Mouse (Mus musculus): ENCODE data around the gene Dyrk1a. TPM values are rescaled to one million over a fixed set of nuclear protein-coding genes. Genes with fewer than 3 reads are reported as not detected.

Gene Dyrk1a
- 7.7 and 8.0 TPM in 2 replicates for polyA plus RNA-seq (2015; fragmentation: Nextera tagmentation; extraction: Ambion mirVana)

DNA sequence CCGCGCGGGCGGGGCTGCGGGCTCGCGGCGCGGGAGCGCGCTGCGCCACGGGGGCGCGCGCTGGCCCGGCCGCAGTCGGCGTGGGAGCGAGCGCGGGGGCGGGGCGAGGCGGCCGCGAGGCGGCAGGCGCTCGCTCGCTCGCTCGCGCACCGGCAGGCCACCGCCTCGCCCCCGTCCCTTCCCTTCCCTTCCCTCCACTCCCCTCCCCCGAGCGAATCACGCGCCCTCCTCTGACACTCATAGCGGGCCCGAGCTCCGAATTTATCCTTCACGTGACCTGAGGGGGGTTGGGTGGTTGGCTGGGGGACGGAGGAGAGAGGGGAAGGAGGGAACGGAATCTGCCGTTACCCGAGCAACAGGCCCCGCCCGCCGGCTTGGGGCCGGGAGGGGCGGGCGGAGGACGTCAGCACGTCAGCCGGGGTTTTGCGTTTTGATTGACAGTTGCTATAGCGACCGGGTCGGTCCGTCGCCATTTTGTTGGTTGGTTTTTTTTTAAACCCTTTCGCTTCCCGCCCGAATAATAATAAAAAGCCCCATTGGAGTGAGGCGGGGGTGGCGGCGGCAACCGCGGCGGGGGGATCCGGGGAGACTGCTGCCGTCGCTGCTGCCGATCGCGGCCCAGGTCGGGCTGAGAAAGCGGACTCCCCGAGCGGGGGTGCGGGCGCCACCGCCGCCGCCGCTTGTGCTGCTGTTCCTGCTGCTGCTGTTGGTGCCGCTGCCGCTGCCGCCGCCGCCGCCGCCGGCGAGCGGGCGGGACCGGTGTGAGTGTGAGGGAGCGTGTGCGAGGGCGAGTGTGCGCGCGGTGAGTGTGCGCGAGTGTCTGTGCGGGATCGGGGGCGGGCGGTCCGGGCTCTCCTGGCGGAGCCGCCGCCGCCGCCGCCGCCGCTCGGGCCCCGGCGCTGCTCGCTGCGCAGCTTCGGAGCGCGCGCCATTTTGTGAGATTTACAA lies at the start of gene Dyrk1a:
Gene Dyrk1a, plus strand, starts transcription at position 782 of the 948 bp plus-strand sequence.
- H3K4me2 ChIP-seq (replicated peaks; ENCODE audit: low read depth, low read length): peak within 1 kb of the TSS; percentile 75
- H3K9ac ChIP-seq (replicated peaks; ENCODE audit: low read depth): peak within 1 kb of the TSS; percentile 98
- peak; percentile 94 for ATAC-seq
- WGBS: under 1% methylated on average over 70 of the region's 133 CpGs
- DNase-seq (ENCODE audit: low spot score): peak; percentile 99
- peaks cover 14% of the 10 kb centered on the region for H3K4me1 ChIP-seq (ENCODE audit: insufficient read depth, low read depth, low read length)
- no peaks in the 10 kb centered on the region for H3K27me3 ChIP-seq (replicated peaks; ENCODE audit: insufficient read depth, low read length)
- H3K27ac ChIP-seq (ENCODE audit: low read length): peak within 1 kb of the TSS; percentile 100
- no peaks in the 10 kb centered on the region for H3K36me3 ChIP-seq (ENCODE audit: insufficient read depth, low read length)
- TF ChIP-seq EP300 (IDR thresholded peaks at IDR 0.05) (peak; percentile 57), CTCF (IDR thresholded peaks at IDR 0.05) (no peak)
- no peaks in the 10 kb centered on the region for H3K9me3 ChIP-seq (ENCODE audit: low read length)
- peak within 1 kb of the TSS; percentile 98 for H3K4me3 ChIP-seq (ENCODE audit: low read depth, low read length)

DNA sequence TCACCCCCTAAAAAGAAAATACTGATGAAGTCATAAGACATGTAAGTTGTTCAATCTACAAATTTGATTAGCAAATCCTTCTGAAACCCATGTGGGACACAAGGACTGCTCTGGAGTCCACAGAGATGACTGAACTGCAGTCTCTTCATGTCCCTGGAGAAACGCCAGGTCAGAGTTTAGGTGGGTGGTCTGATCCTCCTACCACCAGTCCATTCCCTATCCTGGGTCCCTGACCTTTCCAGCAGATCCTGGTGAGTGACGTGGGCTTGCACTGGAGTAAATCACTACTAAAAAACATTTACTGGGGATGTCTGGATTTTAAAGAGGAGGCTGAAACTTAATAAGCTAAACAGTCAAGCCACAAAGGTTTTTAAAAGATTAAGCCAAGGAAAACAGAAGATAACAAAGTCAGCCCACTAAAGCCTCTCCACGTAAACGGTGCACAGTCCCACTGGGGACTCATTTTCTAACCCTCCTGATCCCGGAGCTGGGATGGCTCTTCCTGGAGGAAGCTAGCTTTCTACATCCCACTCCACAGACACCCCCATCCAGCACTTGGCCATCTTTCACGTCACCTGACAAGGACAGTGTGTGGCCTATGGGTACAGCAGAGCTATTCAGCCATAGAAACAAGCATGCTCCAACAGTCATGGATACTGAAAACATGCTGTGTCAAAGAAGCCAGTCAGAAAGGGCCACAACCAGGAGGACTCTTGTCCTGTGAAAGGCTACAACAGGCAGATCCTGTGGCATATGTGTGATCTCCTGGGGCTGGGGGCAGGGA lies 46.0 kb upstream of the Dyrk1a start:
- Histone ChIP-seq H3K27me3 (replicated peaks; ENCODE audit: insufficient read depth, low read length) (no peaks in the 10 kb centered on the region), H3K4me3 (ENCODE audit: low read depth, low read length) (no peak overlapping the region), H3K27ac (ENCODE audit: low read length) (peak overlapping the region; percentile 9; the same call in 1 of the 2 replicates), H3K4me2 (replicated peaks; ENCODE audit: low read depth, low read length) (no peak overlapping the region), H3K9me3 (ENCODE audit: low read length) (no peaks in the 10 kb centered on the region), H3K4me1 (ENCODE audit: insufficient read depth, low read depth, low read length) (peaks cover 16% of the 10 kb centered on the region; the same call in 1 of the 2 replicates), H3K9ac (replicated peaks; ENCODE audit: low read depth) (no peak overlapping the region), H3K36me3 (ENCODE audit: insufficient read depth, low read length) (no peaks in the 10 kb centered on the region)
- WGBS: 57% methylated on average over 6 of the region's 6 CpGs
- TF ChIP-seq EP300 (IDR thresholded peaks at IDR 0.05): no peak
- no peak for TF ChIP-seq CTCF (IDR thresholded peaks at IDR 0.05)
- ATAC-seq (no peak), DNase-seq (ENCODE audit: low spot score) (peak; percentile 20)

DNA sequence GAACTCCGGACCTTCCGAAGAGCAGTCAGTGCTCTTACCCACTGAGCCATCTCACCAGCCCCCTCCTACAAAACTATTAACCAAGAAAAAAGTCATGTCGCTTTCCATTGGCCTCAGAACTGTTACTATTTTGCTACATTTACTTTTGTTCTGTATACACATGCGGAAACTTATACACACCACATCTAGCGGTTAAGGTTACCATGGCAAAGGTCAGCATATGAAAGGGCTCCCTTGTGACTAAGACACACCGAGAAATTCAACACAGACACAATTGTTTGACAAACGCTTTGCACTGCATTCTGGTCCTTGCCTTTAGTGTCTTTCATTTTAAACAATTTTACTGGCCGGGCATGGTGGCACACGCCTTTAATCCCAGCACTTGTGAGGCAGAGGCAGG lies 45.1 kb upstream of the Dyrk1a start:
- Histone ChIP-seq H3K9ac (replicated peaks; ENCODE audit: low read depth) (no peak overlapping the region), H3K27me3 (replicated peaks; ENCODE audit: insufficient read depth, low read length) (no peaks in the 10 kb centered on the region), H3K27ac (ENCODE audit: low read length) (no peak overlapping the region), H3K9me3 (ENCODE audit: low read length) (no peaks in the 10 kb centered on the region), H3K4me2 (replicated peaks; ENCODE audit: low read depth, low read length) (no peak overlapping the region), H3K4me1 (ENCODE audit: insufficient read depth, low read depth, low read length) (peaks cover 14% of the 10 kb centered on the region; the same call in 1 of the 2 replicates), H3K4me3 (ENCODE audit: low read depth, low read length) (no peak overlapping the region), H3K36me3 (ENCODE audit: insufficient read depth, low read length) (no peaks in the 10 kb centered on the region)
- TF ChIP-seq EP300 (IDR thresholded peaks at IDR 0.05) (no peak), CTCF (IDR thresholded peaks at IDR 0.05) (no peak)
- DNase-seq (ENCODE audit: low spot score) (no peak), ATAC-seq (no peak)
- WGBS: 84% methylated on average over 9 of the region's 9 CpGs

DNA sequence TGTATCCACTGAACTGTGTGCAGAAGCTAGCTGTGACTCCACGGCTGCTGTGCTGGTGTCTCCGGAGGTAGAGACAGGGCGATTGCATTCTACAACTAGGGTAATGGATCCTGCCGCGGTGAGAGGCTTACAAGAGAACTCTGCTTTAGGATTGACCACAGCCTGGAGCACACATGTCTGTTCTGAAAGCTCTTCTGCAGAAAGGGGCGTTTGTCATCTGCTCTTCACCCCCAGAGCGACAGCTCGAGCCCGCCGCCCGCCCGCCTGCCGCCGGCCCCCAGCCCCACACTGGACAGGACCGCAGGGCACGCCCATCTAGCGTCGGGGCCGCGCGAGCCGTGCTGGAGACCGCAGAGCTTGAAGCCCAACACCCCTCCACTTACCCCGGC lies 43.9 kb upstream of the Dyrk1a start:
- Histone ChIP-seq H3K4me1 (ENCODE audit: insufficient read depth, low read depth, low read length) (peaks cover 9% of the 10 kb centered on the region; the same call in 1 of the 2 replicates), H3K36me3 (ENCODE audit: insufficient read depth, low read length) (no peaks in the 10 kb centered on the region), H3K4me2 (replicated peaks; ENCODE audit: low read depth, low read length) (peak overlapping the region; percentile 69), H3K9ac (replicated peaks; ENCODE audit: low read depth) (peak overlapping the region; percentile 87), H3K9me3 (ENCODE audit: low read length) (no peaks in the 10 kb centered on the region), H3K4me3 (ENCODE audit: low read depth, low read length) (peak overlapping the region; percentile 91), H3K27ac (ENCODE audit: low read length) (peak overlapping the region; percentile 97), H3K27me3 (replicated peaks; ENCODE audit: insufficient read depth, low read length) (no peaks in the 10 kb centered on the region)
- DNase-seq (ENCODE audit: low spot score): no peak
- WGBS: 0% methylated on average over 18 of the region's 24 CpGs
- TF ChIP-seq CTCF (IDR thresholded peaks at IDR 0.05) (no peak), EP300 (IDR thresholded peaks at IDR 0.05) (no peak)
- peak; percentile 40 for ATAC-seq

DNA sequence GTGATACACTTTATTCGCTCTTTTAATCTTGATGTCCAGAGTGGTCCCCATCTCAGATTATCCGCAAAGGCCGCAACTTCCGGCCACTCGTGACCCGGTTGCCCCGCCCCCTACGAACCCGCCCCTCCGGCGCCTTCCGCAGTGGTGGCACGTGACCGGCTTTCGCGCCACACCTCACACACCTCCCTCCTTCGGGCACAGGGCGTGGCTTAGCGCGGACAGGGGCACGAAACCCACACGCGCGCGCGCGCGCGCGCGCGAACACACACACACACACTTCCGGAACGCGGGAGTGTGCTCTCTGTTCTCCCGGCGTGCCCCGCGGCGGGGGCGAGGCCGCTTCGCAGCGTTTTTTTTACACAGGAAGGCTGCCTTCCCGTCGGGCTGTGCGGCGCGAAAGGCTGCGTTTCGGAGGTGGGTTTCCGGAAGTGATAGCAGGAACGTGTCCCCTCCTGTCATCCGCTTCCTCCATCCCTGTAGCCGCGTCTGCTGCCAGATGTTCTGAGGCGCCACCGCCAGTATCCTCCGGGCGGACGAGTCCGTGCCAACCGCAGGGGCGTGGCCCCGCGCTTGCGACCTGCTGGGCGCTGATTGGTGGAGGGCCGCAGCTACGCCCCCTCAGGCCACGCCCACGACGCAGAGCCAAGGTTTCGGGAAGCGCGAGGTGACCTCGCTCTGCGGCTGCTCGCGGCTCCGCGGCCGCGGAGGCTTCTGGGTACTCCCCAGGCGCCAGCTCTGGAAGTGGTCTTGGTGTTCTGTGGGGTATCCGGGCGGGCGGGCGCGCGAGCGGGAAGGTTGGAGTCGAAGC lies 43.3 kb upstream of the Dyrk1a start, which contains the start of gene Vps26c:
Gene Vps26c, minus strand, starts transcription at position 487 of the 808 bp plus-strand sequence.
- Histone ChIP-seq H3K4me2 (replicated peaks; ENCODE audit: low read depth, low read length) (peak within 1 kb of the TSS; percentile 69), H3K27ac (ENCODE audit: low read length) (peak within 1 kb of the TSS; percentile 97), H3K4me3 (ENCODE audit: low read depth, low read length) (peak within 1 kb of the TSS; percentile 91), H3K36me3 (ENCODE audit: insufficient read depth, low read length) (no peaks in the 10 kb centered on the region), H3K4me1 (ENCODE audit: insufficient read depth, low read depth, low read length) (peaks cover 8% of the 10 kb centered on the region; the same call in 1 of the 2 replicates), H3K9ac (replicated peaks; ENCODE audit: low read depth) (peak within 1 kb of the TSS; percentile 87), H3K27me3 (replicated peaks; ENCODE audit: insufficient read depth, low read length) (no peaks in the 10 kb centered on the region), H3K9me3 (ENCODE audit: low read length) (no peaks in the 10 kb centered on the region)
- 2% methylated on average over 80 of the region's 93 CpGs for WGBS
- TF ChIP-seq EP300 (IDR thresholded peaks at IDR 0.05) (peak; percentile 78), CTCF (IDR thresholded peaks at IDR 0.05) (peak; percentile 30; the same call in 1 of the 2 replicates)
- peak; percentile 92 for ATAC-seq
- peak; percentile 98 for DNase-seq (ENCODE audit: low spot score)

All from lung, postnatal 0 days (tissue).